Mouse (Mus musculus): Measurements from ENCODE around the gene Gm21117. TPM values are rescaled to one million over a fixed set of nuclear protein-coding genes. Genes with fewer than 3 reads are reported as not detected.
"Not testable (repeated sequence)": the region's sequence is repeated elsewhere in the genome, so short reads cannot be mapped to it uniquely, and the experiment has no call there.

The Gm21117 gene
- total RNA-seq (2014; rRNA removed; ENCODE audit: low replicate concordance) = not detected in 2 replicates
- polyA plus RNA-seq (2015; fragmentation: Nextera tagmentation; extraction: Ambion mirVana) = not detected in 2 replicates

DNA sequence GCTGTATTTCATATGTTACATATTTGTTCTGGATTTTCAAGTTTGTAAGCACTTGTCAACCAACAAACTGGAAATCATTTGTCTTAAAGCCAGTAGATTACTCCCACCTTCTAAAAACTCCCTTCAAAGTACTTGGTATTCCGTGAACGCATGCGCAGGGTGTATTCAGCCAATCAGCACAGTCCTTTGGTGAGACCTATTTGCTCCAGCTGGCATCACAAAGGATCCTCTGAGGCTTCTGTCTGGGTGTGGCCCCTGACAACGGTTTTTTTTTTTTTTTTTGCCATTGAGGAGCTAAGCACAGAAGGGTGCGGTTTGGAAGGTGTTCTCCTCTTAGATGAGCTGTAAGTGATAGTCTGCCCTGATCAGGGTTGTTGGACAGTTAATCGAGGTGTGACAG lies at the start of gene Gm21117:
Gm21117 (plus strand) TSS at position 301 of the 400 bp plus-strand sequence.
- not testable (repeated sequence) for DNase-seq (ENCODE audit: low spot score); H3K4me3 ChIP-seq (ENCODE audit: low read depth, low read length); H3K9me3 ChIP-seq (replicated peaks; ENCODE audit: control insufficient read depth, low read length); H3K27me3 ChIP-seq (ENCODE audit: control insufficient read depth, insufficient read depth, low read length); ATAC-seq (ENCODE audit: insufficient read depth, low read depth); H3K27ac ChIP-seq (ENCODE audit: low read depth); H3K4me2 ChIP-seq (ENCODE audit: low read depth, low read length); H3K36me3 ChIP-seq (replicated peaks; ENCODE audit: control insufficient read depth, insufficient read depth, low read length); H3K4me1 ChIP-seq (ENCODE audit: control insufficient read depth, insufficient read depth); H3K9ac ChIP-seq (replicated peaks; ENCODE audit: low read depth, low read length)
- no CpG with 5 or more reads among the region's 6 CpGs for WGBS

Measured in heart, postnatal 0 days (tissue).